Mouse (Mus musculus) hindbrain, embryonic 10.5 days (tissue): Measurements from ENCODE around the gene Pip5kl1. TPM values are rescaled to one million over a fixed set of nuclear protein-coding genes. Genes with fewer than 3 reads are reported as not detected.

Source experiments
- DNase-seq: peaks from one replicate; pipeline ENCODE4 v3.0.0-alpha.2; 2017; ENCODE audit warnings: low spot score
- H3K27ac ChIP-seq: fragments of 300-500 bp; sonication (generic); 2 replicates; pipeline ENCODE4 v1.5.1; 2016; ENCODE audit warnings: mild to moderate bottlenecking, moderate library complexity
- H3K27me3 ChIP-seq: fragments of 300-500 bp; sonication (generic); 2 replicates; pipeline ENCODE4 v1.6.1; 2016; ENCODE audit warnings: mild to moderate bottlenecking; ENCODE audit not compliant: poor library complexity, insufficient read depth, severe bottlenecking
- H3K36me3 ChIP-seq: fragments of 300-500 bp; sonication (generic); 2 replicates; pipeline ENCODE4 v1.6.1; 2016; ENCODE audit warnings: mild to moderate bottlenecking, moderate library complexity
- H3K4me1 ChIP-seq: fragments of 300-500 bp; sonication (generic); replicated peaks from 2 replicates; pipeline ENCODE4 v1.6.1; 2016; ENCODE audit warnings: mild to moderate bottlenecking
- H3K4me3 ChIP-seq: fragments of 300-500 bp; sonication (generic); 2 replicates; pipeline ENCODE4 v1.5.1; 2016; ENCODE audit warnings: mild to moderate bottlenecking, moderate library complexity
- H3K9me3 ChIP-seq: fragments of 300-500 bp; sonication (generic); 2 replicates; pipeline ENCODE4 v1.6.1; 2016; ENCODE audit warnings: mild to moderate bottlenecking, moderate library complexity
- WGBS: fragments of 180-500 bp; shearing (Covaris S2); methylation state at CpG from one replicate; pipeline ENCODE4 v1.1.7; 2016; 5-methylcytosine and 5-hydroxymethylcytosine counted together
- polyA plus RNA-seq: library from polyadenylated mRNA; unstranded; fragments of >200 nt; fragmentation: Nextera tagmentation; extraction: Ambion mirVana; gene quantifications from 2 replicates; pipeline ENCODE4 v1.2.1, GENCODE M21; 2016

The Pip5kl1 gene
- polyA plus RNA-seq, 1 experiment from 2014 or later, result 2.5 TPM

DNA sequence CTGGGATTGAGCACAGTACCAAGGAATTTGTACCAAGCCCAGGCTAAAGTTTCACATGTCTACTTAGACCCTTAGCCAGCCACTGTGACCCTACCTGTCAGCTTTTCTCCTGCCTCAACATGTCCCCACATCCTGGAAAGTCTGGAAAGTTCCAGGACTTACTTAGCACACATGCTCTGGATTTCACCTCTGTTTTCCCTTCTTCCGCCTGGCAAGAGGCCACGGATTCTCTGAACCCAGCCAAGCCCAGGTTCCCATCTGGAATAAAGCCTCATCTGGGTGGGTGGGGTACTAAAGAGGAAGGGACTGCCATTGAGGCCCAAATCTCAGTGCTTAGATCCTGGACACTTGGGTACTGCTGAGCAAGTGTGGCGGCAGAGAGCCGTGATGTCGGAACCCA, 36.7 kb upstream of the Pip5kl1 start:
- Histone ChIP-seq H3K4me1 (peaks cover 90% of the 10 kb centered on the region), H3K27me3 (no peaks in the 10 kb centered on the region), H3K27ac (0 out of 2 replicates have a peak overlapping the region, but pooled peaks have one; percentile 9), H3K36me3 (peaks cover 1% of the 10 kb centered on the region; the same call in 1 of the 2 replicates), H3K9me3 (no peaks in the 10 kb centered on the region), H3K4me3 (peak overlapping the region; percentile 75)
- WGBS, result 82% methylated on average over 5 of the region's 5 CpGs
- DNase-seq, result no peak

DNA sequence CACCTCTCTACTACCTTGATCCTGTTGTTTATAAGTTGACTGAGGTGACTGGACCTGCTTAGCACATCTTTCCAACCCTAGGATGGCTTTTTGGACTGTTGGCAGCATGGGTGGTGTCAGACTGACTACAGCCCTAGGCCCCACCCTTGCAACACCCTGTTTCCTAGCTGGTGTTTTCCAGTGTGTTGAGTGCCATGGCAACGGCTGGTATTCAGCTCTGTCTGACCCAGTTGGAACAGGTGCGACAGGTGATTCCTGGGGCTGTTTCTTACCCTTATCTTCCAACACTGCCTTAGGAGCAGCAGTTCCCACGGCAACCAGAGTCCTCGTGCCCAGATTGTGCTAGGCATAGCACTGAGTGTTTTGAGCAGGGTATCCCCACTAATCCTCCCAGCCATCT, 36.1 kb upstream of the Pip5kl1 start:
- H3K27ac ChIP-seq, result 0 out of 2 replicates have a peak overlapping the region, but pooled peaks have one; percentile 9
- no peaks in the 10 kb centered on the region for H3K27me3 ChIP-seq
- no peaks in the 10 kb centered on the region for H3K9me3 ChIP-seq
- peak overlapping the region; percentile 75; the same call in 1 of the 2 replicates for H3K4me3 ChIP-seq
- WGBS, result 79% methylated on average over 4 of the region's 4 CpGs
- peaks cover 6% of the 10 kb centered on the region; the same call in 1 of the 2 replicates for H3K36me3 ChIP-seq
- no peak for DNase-seq
- H3K4me1 ChIP-seq, result peaks cover 85% of the 10 kb centered on the region

DNA sequence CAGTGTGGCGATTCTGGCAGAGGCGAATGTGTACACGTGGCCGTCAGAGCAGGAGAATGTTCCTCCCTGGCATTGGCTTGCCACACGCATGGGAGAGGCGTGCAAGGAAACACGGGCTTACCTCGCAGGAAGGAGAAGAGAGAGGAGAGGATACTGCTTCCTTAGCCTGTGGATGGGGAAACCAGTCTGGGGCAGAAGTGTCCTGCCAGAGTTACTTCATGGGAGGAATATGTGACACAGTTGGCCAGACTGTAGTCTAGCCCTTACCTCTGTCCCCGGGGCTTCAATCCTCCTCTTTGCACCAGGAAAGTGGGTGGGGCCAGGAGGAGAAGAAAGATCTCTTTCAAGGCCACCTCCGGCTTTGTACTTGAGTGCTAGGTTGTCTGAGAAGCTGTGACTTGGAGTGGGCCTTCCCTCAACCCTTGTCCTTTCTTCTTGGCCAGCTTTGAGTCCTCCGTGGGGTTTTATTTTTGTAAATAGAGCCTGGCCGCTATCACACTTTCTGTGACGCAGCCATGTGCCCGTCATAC, 35.1 kb upstream of the Pip5kl1 start:
- peaks cover 74% of the 10 kb centered on the region for H3K4me1 ChIP-seq
- no peak for DNase-seq
- no peaks in the 10 kb centered on the region for H3K9me3 ChIP-seq
- 81% methylated on average over 14 of the region's 14 CpGs for WGBS
- H3K36me3 ChIP-seq, result peaks cover 16% of the 10 kb centered on the region; the same call in 1 of the 2 replicates
- H3K4me3 ChIP-seq, result 0 out of 2 replicates have a peak overlapping the region, but pooled peaks have one; percentile 9
- H3K27me3 ChIP-seq, result no peaks in the 10 kb centered on the region
- H3K27ac ChIP-seq, result peak overlapping the region; percentile 57

DNA sequence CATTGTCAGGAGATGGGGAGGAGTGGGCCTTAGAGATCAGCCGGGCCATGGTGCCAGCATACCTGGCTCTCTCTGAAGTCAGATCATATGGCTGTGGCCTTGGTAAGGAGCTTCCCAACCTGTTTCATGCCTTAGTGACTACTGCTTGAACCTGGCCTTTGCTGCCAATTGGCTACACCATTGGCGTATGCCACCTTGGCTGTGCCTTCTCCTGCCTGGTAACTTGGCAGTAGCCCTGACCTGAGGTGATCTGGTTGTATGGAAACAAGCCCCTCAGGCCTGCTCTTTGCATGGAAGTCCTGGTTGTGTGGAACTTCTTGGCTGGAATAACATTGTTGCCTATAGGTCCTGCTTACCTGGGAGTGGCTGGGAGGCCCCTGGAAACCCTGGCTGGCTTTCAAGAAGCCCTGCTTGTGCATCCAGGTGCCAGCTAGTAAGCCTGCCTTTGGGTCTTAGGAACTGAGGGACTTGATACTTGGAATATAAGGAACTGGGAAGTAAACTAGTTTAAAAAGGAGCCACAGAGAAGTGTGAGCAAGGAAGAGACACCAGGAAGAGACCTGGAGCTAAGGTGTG, 33.2 kb upstream of the Pip5kl1 start:
- Histone ChIP-seq H3K27me3 (no peaks in the 10 kb centered on the region), H3K4me1 (peaks cover 58% of the 10 kb centered on the region), H3K4me3 (no peak overlapping the region), H3K36me3 (peaks cover 30% of the 10 kb centered on the region), H3K9me3 (no peaks in the 10 kb centered on the region), H3K27ac (0 out of 2 replicates have a peak overlapping the region, but pooled peaks have one; percentile 24)
- DNase-seq, result no peak
- WGBS, result 93% methylated on average over 2 of the region's 2 CpGs

DNA sequence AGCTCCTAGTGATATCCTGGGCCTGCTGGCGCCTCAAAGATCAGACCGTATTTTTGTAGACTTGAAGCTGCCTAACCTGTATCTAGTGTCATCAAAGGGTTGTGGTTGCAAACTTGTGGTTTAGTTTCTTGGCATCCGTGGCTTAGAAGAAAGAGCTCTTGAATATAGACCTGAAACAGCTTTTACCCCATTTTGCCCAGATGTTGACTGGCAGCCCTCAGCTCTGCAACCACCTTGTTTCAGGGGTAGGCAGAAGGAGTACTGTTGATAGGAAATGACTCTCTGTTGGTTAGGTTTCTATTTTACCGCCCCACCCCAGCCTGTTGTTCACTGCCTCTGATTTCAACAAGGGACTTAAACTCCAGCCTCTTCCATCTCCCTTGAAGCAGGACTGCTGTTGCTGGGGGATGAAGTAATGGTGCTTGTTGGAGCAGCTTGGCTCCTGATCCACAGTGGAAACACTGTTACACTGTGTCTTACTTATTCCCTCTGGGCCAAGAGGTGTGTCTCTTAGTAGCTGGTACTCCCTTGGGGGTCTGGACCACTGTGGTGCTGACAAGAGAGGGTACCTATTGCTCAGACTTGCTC, 32.5 kb upstream of the Pip5kl1 start:
- peaks cover 32% of the 10 kb centered on the region for H3K36me3 ChIP-seq
- DNase-seq, result no peak
- peaks cover 53% of the 10 kb centered on the region for H3K4me1 ChIP-seq
- no peaks in the 10 kb centered on the region for H3K27me3 ChIP-seq
- 92% methylated on average over 4 of the region's 4 CpGs for WGBS
- no peak overlapping the region for H3K4me3 ChIP-seq
- H3K9me3 ChIP-seq, result no peaks in the 10 kb centered on the region
- no peak overlapping the region for H3K27ac ChIP-seq

DNA sequence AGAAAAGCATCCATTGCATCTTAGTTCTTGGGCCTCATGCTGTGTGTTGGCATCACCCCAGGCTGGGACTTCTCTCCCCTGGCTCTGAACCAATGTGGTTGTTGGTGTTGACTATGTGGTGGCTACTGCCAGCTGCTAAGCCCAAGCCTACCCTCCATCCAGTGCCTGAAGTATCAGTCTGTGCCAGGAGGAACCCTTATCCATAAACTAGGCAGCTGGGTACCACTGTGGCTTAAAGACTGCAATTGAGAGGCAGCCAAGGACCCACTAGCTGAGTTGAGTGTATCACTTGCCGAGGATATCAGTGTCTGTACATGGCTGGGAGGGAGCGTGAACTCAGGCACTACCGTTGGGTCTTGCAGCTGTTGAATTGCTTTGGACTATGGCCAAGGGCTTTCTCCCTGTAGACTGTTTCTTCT, 31.6 kb upstream of the Pip5kl1 start:
- Histone ChIP-seq H3K9me3 (no peaks in the 10 kb centered on the region), H3K27me3 (no peaks in the 10 kb centered on the region), H3K4me1 (peaks cover 52% of the 10 kb centered on the region), H3K4me3 (no peak overlapping the region), H3K36me3 (peaks cover 39% of the 10 kb centered on the region), H3K27ac (no peak overlapping the region)
- 95% methylated on average over 3 of the region's 3 CpGs for WGBS
- DNase-seq, result no peak

DNA sequence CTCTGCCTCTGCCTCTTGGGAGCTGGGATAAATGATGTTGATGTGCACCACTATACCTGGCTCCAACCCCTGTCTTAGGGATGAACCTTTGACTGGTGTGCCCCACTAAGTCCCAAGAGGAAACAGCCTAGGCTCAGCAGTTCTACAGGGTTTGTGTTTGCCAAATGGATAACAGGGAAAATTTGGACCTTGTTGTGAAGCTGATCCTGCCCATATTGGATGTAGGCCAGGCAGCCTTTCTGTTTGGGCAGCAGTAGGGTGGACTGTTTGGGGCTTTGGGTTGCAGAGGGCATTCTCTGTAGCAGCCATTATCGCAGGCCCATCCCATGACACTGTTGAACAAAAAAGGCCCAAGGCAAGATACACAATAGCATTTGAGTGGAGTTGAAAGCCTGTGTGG, 27.6 kb upstream of the Pip5kl1 start:
- no peaks in the 10 kb centered on the region for H3K27me3 ChIP-seq
- 90% methylated on average over 1 of the region's 1 CpGs for WGBS
- H3K4me3 ChIP-seq, result no peak overlapping the region
- H3K36me3 ChIP-seq, result peaks cover 59% of the 10 kb centered on the region
- no peaks in the 10 kb centered on the region for H3K9me3 ChIP-seq
- H3K27ac ChIP-seq, result 0 out of 2 replicates have a peak overlapping the region, but pooled peaks have one; percentile 37
- peaks cover 46% of the 10 kb centered on the region for H3K4me1 ChIP-seq
- DNase-seq, result no peak

DNA sequence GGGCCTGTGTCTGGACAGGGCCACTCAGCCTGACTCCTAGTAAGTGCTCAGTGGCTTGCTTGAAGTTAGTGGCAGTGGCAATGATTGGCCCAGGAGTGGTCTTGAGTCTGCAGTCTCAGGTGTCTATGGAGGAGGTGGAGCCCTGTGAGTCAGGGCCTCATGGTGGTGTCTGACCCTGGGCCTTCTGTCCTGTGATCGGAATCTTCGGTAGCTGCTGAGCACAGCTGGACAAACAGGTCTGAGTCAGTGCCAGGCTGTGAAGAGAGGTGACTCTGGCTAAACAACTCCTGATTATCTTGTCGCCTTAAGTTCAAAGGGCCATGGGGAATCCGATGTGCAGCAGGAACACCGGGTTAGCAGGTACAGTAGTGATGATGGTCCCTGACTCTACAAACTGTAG, 27.2 kb upstream of the Pip5kl1 start:
- 85% methylated on average over 5 of the region's 5 CpGs for WGBS
- H3K27me3 ChIP-seq, result no peaks in the 10 kb centered on the region

DNA sequence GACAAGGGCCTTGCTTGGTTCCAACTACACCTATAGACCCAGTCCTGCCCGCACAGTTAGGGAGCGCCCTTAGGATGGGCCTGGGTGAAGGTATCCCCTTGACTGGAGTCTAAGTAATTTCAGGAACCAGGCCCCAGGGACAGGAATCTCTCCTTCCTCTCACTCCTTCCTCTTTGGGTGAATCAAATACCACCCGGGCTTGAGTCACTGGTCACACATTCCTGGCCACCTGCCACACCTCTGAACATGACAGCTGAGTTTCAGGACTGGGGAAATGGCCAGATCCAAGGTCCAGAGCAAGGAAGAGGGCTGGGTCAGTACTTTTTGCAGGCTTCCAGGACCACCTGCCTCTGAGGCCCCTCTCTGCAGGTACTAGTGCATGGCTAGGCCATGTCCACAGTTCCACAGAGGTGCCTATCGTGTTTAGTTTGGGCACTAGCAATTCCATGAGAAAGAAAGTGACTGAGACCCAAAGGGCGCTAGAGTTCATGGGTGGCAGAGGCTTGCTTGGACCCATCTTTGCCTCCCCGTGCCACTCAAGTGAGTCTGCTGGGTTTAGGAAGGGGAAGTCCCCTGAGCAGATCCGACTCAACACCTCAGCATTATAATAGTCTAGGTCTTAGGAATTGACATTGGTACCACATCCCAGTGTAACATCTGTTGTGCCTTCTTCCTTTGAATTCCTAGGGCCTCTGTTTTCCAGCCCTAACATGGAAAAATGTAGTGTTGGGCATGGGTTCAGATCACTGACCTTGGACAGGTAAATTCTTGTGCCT, 26.4 kb upstream of the Pip5kl1 start:
- no peak for DNase-seq
- WGBS, result 90% methylated on average over 7 of the region's 7 CpGs
- Histone ChIP-seq H3K27me3 (no peaks in the 10 kb centered on the region), H3K4me1 (peaks cover 41% of the 10 kb centered on the region), H3K4me3 (no peak overlapping the region), H3K9me3 (no peaks in the 10 kb centered on the region), H3K27ac (no peak overlapping the region), H3K36me3 (peaks cover 55% of the 10 kb centered on the region)

More for the DNA sequence above, 27.2 kb upstream of the Pip5kl1 start:
- Histone ChIP-seq H3K36me3 (peaks cover 59% of the 10 kb centered on the region), H3K4me3 (no peak overlapping the region), H3K27ac (0 out of 2 replicates have a peak overlapping the region, but pooled peaks have one; percentile 37), H3K9me3 (no peaks in the 10 kb centered on the region), H3K4me1 (peaks cover 45% of the 10 kb centered on the region)
- DNase-seq, result no peak

DNA sequence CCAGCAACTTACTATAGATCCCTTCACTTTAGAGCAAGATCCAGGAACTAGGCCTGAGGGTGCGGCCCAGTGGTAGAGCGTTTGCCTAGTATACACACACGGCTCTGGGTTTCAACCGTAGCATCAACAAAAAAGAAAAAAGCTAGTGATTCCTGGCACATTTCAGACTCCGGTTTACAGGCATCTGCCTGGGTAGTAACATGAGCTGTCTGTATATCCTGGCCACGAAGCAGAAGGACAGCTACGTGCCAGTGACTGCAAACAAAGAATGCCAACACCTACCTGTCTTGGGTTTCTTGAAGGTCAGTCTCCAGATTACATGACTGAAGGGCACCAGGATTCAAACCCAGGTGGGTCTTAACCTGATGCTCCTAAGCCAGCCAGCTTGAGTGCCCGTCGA, 25.4 kb upstream of the Pip5kl1 start:
- 87% methylated on average over 9 of the region's 9 CpGs for WGBS
- no peaks in the 10 kb centered on the region for H3K27me3 ChIP-seq
- H3K4me1 ChIP-seq, result peaks cover 41% of the 10 kb centered on the region
- H3K4me3 ChIP-seq, result no peak overlapping the region
- H3K9me3 ChIP-seq, result no peaks in the 10 kb centered on the region
- no peak overlapping the region for H3K27ac ChIP-seq
- peaks cover 46% of the 10 kb centered on the region for H3K36me3 ChIP-seq
- DNase-seq, result no peak

DNA sequence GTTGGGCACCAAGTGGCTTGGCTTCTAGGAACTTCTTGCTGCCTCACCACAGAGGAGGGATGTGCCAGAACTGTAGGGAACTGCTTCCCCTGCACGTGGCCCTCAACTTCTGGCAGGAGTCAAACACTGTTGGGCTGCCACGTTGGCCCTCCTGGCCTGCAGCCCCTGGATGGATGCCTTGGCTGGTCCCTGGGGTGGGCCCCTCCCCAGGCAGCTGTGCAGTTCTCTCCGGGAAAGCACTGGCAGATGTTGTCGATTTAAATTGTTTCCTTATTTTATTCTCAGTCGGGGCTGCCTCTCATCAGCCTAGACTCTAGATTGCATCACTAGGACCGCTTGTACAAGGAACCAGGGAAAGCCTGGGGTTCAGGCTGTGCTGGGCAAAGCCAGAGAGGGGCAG, 24.8 kb upstream of the Pip5kl1 start:
- WGBS, result 81% methylated on average over 6 of the region's 6 CpGs
- no peaks in the 10 kb centered on the region for H3K27me3 ChIP-seq
- DNase-seq, result no peak
- no peak overlapping the region for H3K4me3 ChIP-seq
- H3K9me3 ChIP-seq, result no peaks in the 10 kb centered on the region
- H3K4me1 ChIP-seq, result peaks cover 41% of the 10 kb centered on the region
- no peak overlapping the region for H3K27ac ChIP-seq
- peaks cover 41% of the 10 kb centered on the region for H3K36me3 ChIP-seq

DNA sequence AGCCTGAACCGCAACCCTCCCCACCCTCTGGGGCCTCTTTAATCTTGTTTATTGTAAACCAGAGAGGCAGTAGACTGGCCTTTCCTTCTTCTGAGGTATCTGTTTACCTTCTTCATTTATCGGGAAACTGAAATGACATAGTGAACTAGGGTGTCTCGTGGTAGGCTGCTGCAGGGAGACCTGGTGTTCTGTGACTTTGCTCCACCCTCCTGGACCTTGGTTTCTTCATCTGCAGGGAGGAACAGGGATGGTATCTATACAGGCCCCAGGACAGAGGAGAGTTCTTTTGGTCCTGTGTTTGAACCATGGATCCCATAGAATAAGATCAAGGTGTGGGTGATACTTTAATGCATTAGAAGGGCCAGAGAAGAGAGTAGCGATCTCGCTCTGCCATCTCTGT, 23.4 kb upstream of the Pip5kl1 start:
- peaks cover 54% of the 10 kb centered on the region for H3K4me1 ChIP-seq
- no peak for DNase-seq
- H3K27me3 ChIP-seq, result no peaks in the 10 kb centered on the region
- peaks cover 29% of the 10 kb centered on the region for H3K36me3 ChIP-seq
- no peaks in the 10 kb centered on the region for H3K9me3 ChIP-seq
- H3K27ac ChIP-seq, result 0 out of 2 replicates have a peak overlapping the region, but pooled peaks have one; percentile 2
- H3K4me3 ChIP-seq, result no peak overlapping the region
- WGBS, result 89% methylated on average over 5 of the region's 5 CpGs
